In the genomic region with DNA sequence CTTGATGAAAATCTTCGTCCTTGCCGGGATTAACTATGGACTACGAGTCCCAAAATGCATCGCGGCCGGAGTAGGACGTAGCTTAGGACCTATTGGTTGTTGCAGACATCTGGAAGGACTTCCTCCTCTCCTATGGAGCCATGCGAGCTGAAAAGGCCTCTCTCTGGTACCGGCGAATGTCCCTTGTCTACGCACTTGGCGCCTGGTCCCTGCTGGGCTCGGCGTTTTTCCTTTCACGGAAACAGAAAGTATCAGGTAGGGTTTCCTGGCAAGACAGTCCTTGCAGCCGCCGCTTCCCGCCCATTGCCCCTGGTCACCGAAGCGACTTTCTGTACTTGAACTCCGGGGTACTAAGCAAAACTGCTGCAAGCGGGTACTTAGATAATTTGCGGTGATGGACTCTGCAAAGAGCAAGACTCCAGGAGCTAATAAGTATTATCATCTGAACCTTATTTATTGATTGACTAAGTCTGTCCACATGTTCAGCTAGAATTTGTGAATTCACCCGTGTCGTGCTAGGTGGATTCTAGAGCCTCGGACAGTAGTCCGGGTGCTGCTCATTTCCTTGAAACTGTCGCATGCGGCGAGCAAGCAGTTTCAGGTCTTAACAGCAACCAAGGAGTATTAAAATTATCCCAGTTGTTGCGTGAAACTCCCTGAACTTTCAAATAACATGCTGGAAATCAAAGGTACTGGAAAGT, we compare ENCODE assay signal across 8 mouse cellular contexts. TPM values are rescaled to one million over a fixed set of nuclear protein-coding genes. Genes with fewer than 3 reads are reported as not detected.
DNase-seq lines count a peak whose midpoint lies in the region; ATAC-seq and TF ChIP-seq lines count a peak whose summit lies in the region.

Smim26 (plus strand) TSS at position 104 of the 701 bp plus-strand sequence.

- ATAC-seq in G1E (ENCODE audit: extremely low read depth, insufficient number of reproducible peaks, low FRiP score, poor library complexity, severe bottlenecking), result peak; percentile 100
- peak; percentile 98 for ATAC-seq in forebrain, embryonic 15.5 days (replicated peaks)
- ATAC-seq in lung, embryonic 14.5 days (ENCODE audit: insufficient read depth), result peak; percentile 98

- H3K4me3 ChIP-seq in G1E (ENCODE audit: low read depth, low read length), result peak within 1 kb of the TSS; percentile 76
- H3K4me3 ChIP-seq in forebrain, embryonic 15.5 days, result peak within 1 kb of the TSS; percentile 65
- peak within 1 kb of the TSS; percentile 62 for H3K4me3 ChIP-seq in layer of hippocampus, adult 2 months
- peak within 1 kb of the TSS; percentile 56 for H3K4me3 ChIP-seq in lung, embryonic 14.5 days (ENCODE audit: low read depth, low read length)
- peak within 1 kb of the TSS; percentile 82 for H3K4me3 ChIP-seq in olfactory bulb, adult 2 months (ENCODE audit: insufficient read depth, low read depth, low read length)
- H3K4me3 ChIP-seq in thymus, adult 2 months (ENCODE audit: control insufficient read depth, insufficient read depth, low read length), result peak within 1 kb of the TSS; percentile 67

- WGBS in forebrain, embryonic 15.5 days, result 2% methylated on average over 31 of the region's 31 CpGs
- 1% methylated on average over 31 of the region's 31 CpGs for WGBS in lung, embryonic 14.5 days
- under 1% methylated on average over 31 of the region's 31 CpGs for WGBS in olfactory bulb, adult 2 months
- WGBS in thymus, adult 2 months, result under 1% methylated on average over 31 of the region's 31 CpGs

- peak within 1 kb of the TSS; percentile 53 for H3K4me2 ChIP-seq in forebrain, embryonic 15.5 days (replicated peaks)
- peak within 1 kb of the TSS; percentile 65 for H3K4me2 ChIP-seq in lung, embryonic 14.5 days

- no peaks in the 10 kb centered on the region for H3K27me3 ChIP-seq in G1E (ENCODE audit: insufficient read depth, low read length)
- H3K27me3 ChIP-seq in forebrain, embryonic 15.5 days, result no peaks in the 10 kb centered on the region
- no peaks in the 10 kb centered on the region for H3K27me3 ChIP-seq in lung, embryonic 14.5 days (ENCODE audit: insufficient read depth, low read length)
- no peaks in the 10 kb centered on the region for H3K27me3 ChIP-seq in thymus, adult 2 months (ENCODE audit: control insufficient read depth, insufficient read depth, low read length)

- H3K9me3 ChIP-seq in G1E (replicated peaks), result no peaks in the 10 kb centered on the region
- H3K9me3 ChIP-seq in forebrain, embryonic 15.5 days, result no peaks in the 10 kb centered on the region
- H3K9me3 ChIP-seq in lung, embryonic 14.5 days (ENCODE audit: low read depth, low read length), result no peaks in the 10 kb centered on the region

- peak; percentile 82 for DNase-seq in G1E (ENCODE audit: low spot score)
- peak; percentile 80 for DNase-seq in cerebellum, adult 11-12 months
- peak; percentile 55 for DNase-seq in heart, postnatal 25 days (ENCODE audit: low spot score)
- DNase-seq in layer of hippocampus, adult 2 months (ENCODE audit: low spot score in 2 of 2), result peak; percentile 74 to 85
- peak; percentile 91 for DNase-seq in lung, embryonic 14.5 days
- DNase-seq in thymus, adult 2 months, result peak; percentile 77

- H3K36me3 ChIP-seq in G1E (replicated peaks), result peaks cover 30% of the 10 kb centered on the region
- peaks cover 7% of the 10 kb centered on the region; the same call in 1 of the 2 replicates for H3K36me3 ChIP-seq in forebrain, embryonic 15.5 days
- H3K36me3 ChIP-seq in lung, embryonic 14.5 days (ENCODE audit: insufficient read depth), result peaks cover 6% of the 10 kb centered on the region; the same call in 1 of the 2 replicates
- no peaks in the 10 kb centered on the region for H3K36me3 ChIP-seq in thymus, adult 2 months (ENCODE audit: control insufficient read depth, insufficient read depth, low read length)

- intact Hi-C loops in heart, postnatal 25 days (cut with DNase I), result loop anchor here (5.0 kb wide), 1 partner anchor 67 kb away; the partner anchor contains the start of genes Dzank1 and Polr3f

- TF ChIP-seq CTCF in G1E (IDR thresholded peaks at IDR 0.05; ENCODE audit: low read depth, low read length), result no peak
- no peak for TF ChIP-seq CTCF in layer of hippocampus, adult 2 months (conservative IDR thresholded peaks at IDR 0.05)
- TF ChIP-seq CTCF in lung, embryonic 14.5 days (IDR thresholded peaks at IDR 0.05; ENCODE audit: low read depth), result no peak
- TF ChIP-seq CTCF in olfactory bulb, adult 2 months (IDR thresholded peaks at IDR 0.05; ENCODE audit: insufficient read depth, low read depth, low read length), result no peak
- TF ChIP-seq CTCF in thymus, adult 2 months (IDR thresholded peaks at IDR 0.05; ENCODE audit: borderline replicate concordance, control insufficient read depth, extremely low read depth, insufficient read depth, low read length, poor library complexity), result no peak

- peaks cover 8% of the 10 kb centered on the region; the same call in 1 of the 2 replicates for H3K4me1 ChIP-seq in G1E (ENCODE audit: insufficient read depth, low read depth, low read length)
- H3K4me1 ChIP-seq in forebrain, embryonic 15.5 days, result peaks cover 9% of the 10 kb centered on the region
- H3K4me1 ChIP-seq in lung, embryonic 14.5 days (ENCODE audit: insufficient read depth), result no peaks in the 10 kb centered on the region
- no peaks in the 10 kb centered on the region for H3K4me1 ChIP-seq in olfactory bulb, adult 2 months (ENCODE audit: control insufficient read depth, insufficient read depth, low read length)
- H3K4me1 ChIP-seq in thymus, adult 2 months (replicated peaks; ENCODE audit: control insufficient read depth, insufficient read depth, low read length), result peaks cover 4% of the 10 kb centered on the region

- H3K27ac ChIP-seq in forebrain, embryonic 15.5 days (replicated peaks), result no peak within 1 kb of the TSS
- peak within 1 kb of the TSS; percentile 88 for H3K27ac ChIP-seq in layer of hippocampus, adult 2 months
- no peak within 1 kb of the TSS for H3K27ac ChIP-seq in lung, embryonic 14.5 days (ENCODE audit: low read depth)
- peak within 1 kb of the TSS; percentile 75 for H3K27ac ChIP-seq in olfactory bulb, adult 2 months (ENCODE audit: insufficient read depth, low read depth, low read length)
- no peak within 1 kb of the TSS for H3K27ac ChIP-seq in thymus, adult 2 months (ENCODE audit: control insufficient read depth, insufficient read depth, low read length)

- peak; percentile 56; the same call in 1 of the 2 replicates for TF ChIP-seq POLR2A in olfactory bulb, adult 2 months (IDR thresholded peaks at IDR 0.05; ENCODE audit: insufficient read depth, low read depth, low read length)
- TF ChIP-seq POLR2A in thymus, adult 2 months (IDR thresholded peaks at IDR 0.05; ENCODE audit: control insufficient read depth, extremely low read depth, insufficient read depth, low read length, poor library complexity), result no peak

- H3K9ac ChIP-seq in forebrain, embryonic 15.5 days (replicated peaks), result peak within 1 kb of the TSS; percentile 61
- H3K9ac ChIP-seq in lung, embryonic 14.5 days, result peak within 1 kb of the TSS; percentile 62

RNA-seq across cellular contexts. Expression of gene Smim26, which starts in this region (rescaled TPM):
- 13.8 and 14.5 TPM in 2 replicates for total RNA-seq in G1E (2014; fragmentation: Nextera tagmentation)
- total RNA-seq in G1E (2017), result 22.9 and 23.3 TPM in 2 replicates
- 1.3 and 1.4 TPM in 2 replicates for polyA plus RNA-seq in G1E (2012)
- polyA plus RNA-seq in forebrain, embryonic 15.5 days (2015; fragmentation: Nextera tagmentation; extraction: Ambion mirVana), result 53.5 and 56.9 TPM in 2 replicates
- 10 to 100 TPM; 92.0 to 94.9 TPM for total RNA-seq in heart, postnatal 25 days (2021)
- total RNA-seq in layer of hippocampus, adult 2 months (2021), result 10 to 100 TPM; 57.2 to 62.7 TPM
- 29.0 and 34.5 TPM in 2 replicates for polyA plus RNA-seq in lung, embryonic 14.5 days (2014; fragmentation: Nextera tagmentation; extraction: Ambion mirVana)
- polyA plus RNA-seq in olfactory bulb, adult 2 months (2012; ENCODE audit: insufficient read depth, insufficient read length, low replicate concordance, missing spikeins), result not detected in 2 replicates
- polyA plus RNA-seq in thymus, adult 2 months (2012; rRNA removed), result 2.7 and 4.5 TPM in 2 replicates

Comparison
In these comparisons a context has a peak if more than half of its experiments do, and no peak if none do; other contexts are left out.
1. H3K27ac ChIP-seq: peak in layer of hippocampus, adult 2 months (single experiment) and olfactory bulb, adult 2 months (single experiment); none in forebrain, embryonic 15.5 days (single experiment), lung, embryonic 14.5 days (single experiment) and thymus, adult 2 months (single experiment).
2. Peak in every context shown above with its lines, with median percentiles within 50 percentile points of each other: ATAC-seq, DNase-seq and H3K4me3 ChIP-seq.